Mouse (Mus musculus) myocyte (in vitro differentiated cells): ENCODE measurements around the gene Snap29.

Experiments used
- E2F4 ChIP-seq: IDR thresholded peaks from one replicate; pipeline ENCODE4 v1.6.1; 2011; ENCODE audit warnings: mild to moderate bottlenecking, control low read depth, moderate library complexity; ENCODE audit not compliant: insufficient read depth
- MAX ChIP-seq: IDR thresholded peaks from one replicate; pipeline ENCODE4 v1.6.1; 2011; ENCODE audit warnings: low read depth, mild to moderate bottlenecking, control low read depth
- POLR2A ChIP-seq: IDR thresholded peaks from one replicate; pipeline ENCODE4 v1.6.1; 2011; ENCODE audit warnings: low read depth, mild to moderate bottlenecking, control low read depth, moderate library complexity; ENCODE audit not compliant: insufficient read length
- TCF12 ChIP-seq: IDR thresholded peaks from one replicate; pipeline ENCODE4 v1.6.1; 2011; ENCODE audit warnings: mild to moderate bottlenecking, control low read depth; ENCODE audit not compliant: poor library complexity, insufficient read depth, severe bottlenecking
- TCF3 ChIP-seq: IDR thresholded peaks from one replicate; pipeline ENCODE4 v1.6.1; 2011; ENCODE audit warnings: low read depth, control low read depth; ENCODE audit not compliant: insufficient read length
- USF1 ChIP-seq: IDR thresholded peaks from one replicate; pipeline ENCODE4 v1.6.1; 2011; ENCODE audit warnings: low read depth, mild to moderate bottlenecking, control low read depth, moderate library complexity

- TF ChIP-seq MAX (no peak), POLR2A (peak; percentile 57), TCF3 (no peak), E2F4 (no peak), USF1 (no peak), TCF12 (no peak)
Measured at GRCm38 (mm10) chr16:17405271-17405696, 502 bp upstream of the Snap29 start.
